ENCODE assay signal across 7 mouse cellular contexts in genomic region chr10:128645111-128646011, GRCm38 (mm10). TPM values are rescaled to one million over a fixed set of nuclear protein-coding genes. Genes with fewer than 3 reads are reported as not detected.
DNase-seq lines count a peak whose midpoint lies in the region; ATAC-seq and TF ChIP-seq lines count a peak whose summit lies in the region.

Gene Ikzf4 (minus strand): TSS chr10:128645991.

- H3K4me3 ChIP-seq in ES-Bruce4 (ENCODE audit: low read depth, low read length) = peak within 1 kb of the TSS; percentile 59
- H3K4me3 ChIP-seq in embryonic fibroblast, embryonic 13.5 days (ENCODE audit: insufficient read depth, low read length) = peak within 1 kb of the TSS; percentile 21

- TF ChIP-seq CTCF in ES-Bruce4 (IDR thresholded peaks at IDR 0.05; ENCODE audit: low read depth, low read length) = no peak
- no peak for TF ChIP-seq CTCF in embryonic fibroblast, embryonic 13.5 days (IDR thresholded peaks at IDR 0.05; ENCODE audit: borderline replicate concordance, insufficient read depth, low read length)

- H3K27ac ChIP-seq in ES-Bruce4 (ENCODE audit: insufficient read depth, low read length) = no peak within 1 kb of the TSS
- H3K27ac ChIP-seq in embryonic fibroblast, embryonic 13.5 days (ENCODE audit: insufficient read depth, low read length) = no peak within 1 kb of the TSS

- peak; percentile 79 to 84 for ATAC-seq in hematopoietic stem cell, adult 5-6 weeks (replicated peaks in 1 of 2; ENCODE audit: insufficient read depth in 1 of 2, low FRiP score in 2 of 2, low TSS enrichment in 1 of 2, low read depth in 1 of 2, poor library complexity in 2 of 2, severe bottlenecking in 2 of 2)

- H3K27me3 ChIP-seq in ES-Bruce4 (ENCODE audit: control insufficient read depth, insufficient read depth, low read length, poor library complexity, severe bottlenecking) = no peaks in the 10 kb centered on the region

- peak within 1 kb of the TSS; percentile 34 for H3K9ac ChIP-seq in ES-Bruce4 (ENCODE audit: low read depth, poor library complexity, severe bottlenecking)

- H3K36me3 ChIP-seq in ES-Bruce4 (ENCODE audit: control insufficient read depth, insufficient read depth, low read length, poor library complexity, severe bottlenecking) = no peaks in the 10 kb centered on the region

- H3K4me1 ChIP-seq in ES-Bruce4 (ENCODE audit: control insufficient read depth, insufficient read depth, low read length) = peaks cover 2% of the 10 kb centered on the region
- H3K4me1 ChIP-seq in embryonic fibroblast, embryonic 13.5 days (ENCODE audit: control insufficient read depth, insufficient read depth, low read length) = no peaks in the 10 kb centered on the region

- no peak for TF ChIP-seq POLR2A in ES-Bruce4 (IDR thresholded peaks at IDR 0.05; ENCODE audit: insufficient read depth, low read length)
- TF ChIP-seq POLR2A in embryonic fibroblast, embryonic 13.5 days (IDR thresholded peaks at IDR 0.05; ENCODE audit: low read depth, low read length) = peak; percentile 37; the same call in 1 of the 2 replicates

- H3K9me3 ChIP-seq in ES-Bruce4 (replicated peaks; ENCODE audit: control insufficient read depth, insufficient read depth, low read length, poor library complexity, severe bottlenecking) = no peaks in the 10 kb centered on the region; the same call in 1 of the 2 replicates

- peak; percentile 37 for DNase-seq in adrenal gland, postnatal 25 days
- peak in 1 of 2 experiments; percentile 59 for DNase-seq in layer of hippocampus, postnatal 14 days (ENCODE audit: low spot score in 2 of 2)
- peak; percentile 44 for DNase-seq in lung, postnatal 14 days
- peak; percentile 52 for DNase-seq in right cerebral cortex, postnatal 25 days

- no peak for TF ChIP-seq EP300 in ES-Bruce4 (IDR thresholded peaks at IDR 0.05; ENCODE audit: insufficient read depth, low read depth, low read length)

RNA-seq across cellular contexts. Expression of gene Ikzf4, which starts in this region (rescaled TPM):
- 9.8 and 11.6 TPM in 2 replicates for polyA plus RNA-seq in ES-Bruce4 (2011; ENCODE audit: insufficient read depth, insufficient read length, low read depth, missing spikeins)
- 1.5 and 2.0 TPM in 2 replicates for total RNA-seq in adrenal gland, postnatal 25 days (2021)
- 2.3 and 4.8 TPM in 2 replicates for polyA plus RNA-seq in embryonic fibroblast, embryonic 13.5 days (2011; ENCODE audit: insufficient read length, low read depth, missing spikeins)
- 0.06 and 0.50 TPM in 2 replicates for total RNA-seq in hematopoietic stem cell, adult 5-6 weeks (2017)
- 10 to 100 TPM; 12.9 to 13.7 TPM for total RNA-seq in layer of hippocampus, postnatal 14 days (2021)

Comparison
In these comparisons a context has a peak if more than half of its experiments do, and no peak if none do; other contexts are left out.
1. Peak in ATAC-seq in hematopoietic stem cell, adult 5-6 weeks; RNA of the gene not detected or under 1 TPM.